Mouse (Mus musculus) limb, embryonic 14.5 days (tissue): ENCODE results near the gene Xdh. TPM values are rescaled to one million over a fixed set of nuclear protein-coding genes. Genes with fewer than 3 reads are reported as not detected.
"Not testable (repeated sequence)": the region's sequence is repeated elsewhere in the genome, so short reads cannot be mapped to it uniquely, and the experiment has no call there.

ENCODE experiments used
- ATAC-seq: fragments of 200-750 bp; cut with Nextera tagmentation; 2 replicates; pipeline ENCODE4 v1.8.0; 2017; ENCODE audit warnings: low read depth, moderate number of reproducible peaks, moderate TSS enrichment; ENCODE audit not compliant: low FRiP score
- DNase-seq: peaks from one replicate; pipeline ENCODE4 v3.0.0-alpha.2; 2015; ENCODE audit warnings: low spot score
- H3K27ac ChIP-seq: fragments of 300-500 bp; sonication (generic); replicated peaks from 2 replicates; pipeline ENCODE4 v1.5.1; 2014; ENCODE audit warnings: low read depth, mild to moderate bottlenecking, low read length, moderate library complexity, mixed read lengths
- H3K27me3 ChIP-seq: fragments of 300-500 bp; sonication (generic); 2 replicates; pipeline ENCODE4 v1.6.1; 2014; ENCODE audit warnings: low read length, mixed read lengths; ENCODE audit not compliant: control insufficient read depth, insufficient read depth
- H3K36me3 ChIP-seq: fragments of 300-500 bp; sonication (generic); 2 replicates; pipeline ENCODE4 v1.6.1; 2014; ENCODE audit warnings: mild to moderate bottlenecking, low read length, moderate library complexity, mixed read lengths; ENCODE audit not compliant: control insufficient read depth, insufficient read depth
- H3K4me1 ChIP-seq: fragments of 300-500 bp; sonication (generic); 2 replicates; pipeline ENCODE4 v1.6.1; 2014; ENCODE audit warnings: antibody characterized with exemption, low read length, mixed read lengths; ENCODE audit not compliant: control insufficient read depth, insufficient read depth
- H3K4me2 ChIP-seq: fragments of 300-500 bp; sonication (generic); replicated peaks from 2 replicates; pipeline ENCODE4 v1.6.1; 2014; ENCODE audit warnings: low read depth, mild to moderate bottlenecking, low read length, moderate library complexity; ENCODE audit not compliant: severe bottlenecking
- H3K4me3 ChIP-seq: fragments of 300-500 bp; sonication (generic); replicated peaks from 2 replicates; pipeline ENCODE4 v1.5.1; 2014; ENCODE audit warnings: low read length
- H3K9ac ChIP-seq: fragments of 300-500 bp; sonication (generic); 2 replicates; pipeline ENCODE4 v1.6.1; 2014; ENCODE audit warnings: mild to moderate bottlenecking, low read depth, low read length, moderate library complexity; ENCODE audit not compliant: severe bottlenecking
- H3K9me3 ChIP-seq: fragments of 300-500 bp; sonication (generic); 2 replicates; pipeline ENCODE4 v1.6.1; 2016; ENCODE audit warnings: low read length; ENCODE audit not compliant: control insufficient read depth
- POLR2A ChIP-seq: fragments of 200-500 bp; IDR thresholded peaks from 2 replicates; pipeline ENCODE4 v1.8.0; 2012; ENCODE audit warnings: inconsistent platforms, mild to moderate bottlenecking, moderate library complexity, borderline replicate concordance; ENCODE audit not compliant: insufficient read depth, insufficient read length; ENCODE audit errors: extremely low read depth
- WGBS: fragments of 180-500 bp; shearing (Covaris S2); extraction: QIAGEN DNeasy Blood & Tissue Kit; methylation state at CpG from one replicate; pipeline ENCODE4 v1.1.7; 2014; 5-methylcytosine and 5-hydroxymethylcytosine counted together
- polyA plus RNA-seq, 2 experiments: library from polyadenylated mRNA; depleted of rRNA in 1 of 2; stranded (reverse) in 1 of 2; unstranded in 1 of 2; fragments of >200 nt; fragmentation: Nextera tagmentation in 1 of 2; extraction: Ambion mirVana in 1 of 2; gene quantifications; 2 replicates each; pipeline versions ENCODE4 v1.2.1 to v1.2.3; 2012 to 2014

Gene Xdh
- polyA plus RNA-seq, 2 experiments: 0.72 to 1.1 TPM

GRCm38 (mm10) chr17:73847399-73847798, 102.6 kb downstream of the Xdh start:
- Histone ChIP-seq H3K36me3 (no peaks in the 10 kb centered on the region), H3K27me3 (no peaks in the 10 kb centered on the region), H3K9me3 (no peaks in the 10 kb centered on the region), H3K4me1 (no peaks in the 10 kb centered on the region), H3K4me2 (no peak overlapping the region), H3K27ac (no peak overlapping the region), H3K9ac (no peak overlapping the region), H3K4me3 (no peak overlapping the region)
- WGBS: 74% methylated on average over 1 of the region's 1 CpGs
- TF ChIP-seq POLR2A: no peak
- DNase-seq (no peak), ATAC-seq (no peak)

- Histone ChIP-seq H3K4me3 (no peak overlapping the region), H3K27ac (no peak overlapping the region), H3K9ac (no peak overlapping the region), H3K9me3 (no peaks in the 10 kb centered on the region), H3K4me1 (no peaks in the 10 kb centered on the region), H3K4me2 (no peak overlapping the region), H3K36me3 (no peaks in the 10 kb centered on the region), H3K27me3 (no peaks in the 10 kb centered on the region)
- ATAC-seq (no peak), DNase-seq (no peak)
- no peak for TF ChIP-seq POLR2A
- 73% methylated on average over 3 of the region's 3 CpGs for WGBS
Measured at GRCm38 (mm10) chr17:73845632-73846031, 104.4 kb downstream of the Xdh start.

GRCm38 (mm10) chr17:73842963-73843362, 107.0 kb downstream of the Xdh start:
- 59% methylated on average over 1 of the region's 1 CpGs for WGBS
- Histone ChIP-seq H3K27me3 (no peaks in the 10 kb centered on the region), H3K9me3 (no peaks in the 10 kb centered on the region), H3K4me2 (no peak overlapping the region), H3K27ac (no peak overlapping the region), H3K9ac (no peak overlapping the region), H3K4me3 (no peak overlapping the region), H3K4me1 (no peaks in the 10 kb centered on the region), H3K36me3 (no peaks in the 10 kb centered on the region)
- DNase-seq: no peak
- ATAC-seq: no peak
- no peak for TF ChIP-seq POLR2A

GRCm38 (mm10) chr17:73839876-73840275, 110.1 kb downstream of the Xdh start:
- not testable (repeated sequence) for H3K27me3 ChIP-seq, H3K9ac ChIP-seq, H3K36me3 ChIP-seq, ATAC-seq, DNase-seq, H3K27ac ChIP-seq, H3K4me3 ChIP-seq, H3K4me1 ChIP-seq, H3K9me3 ChIP-seq, H3K4me2 ChIP-seq
- 50% methylated on average over 1 of the region's 1 CpGs for WGBS

- ATAC-seq (no peak), DNase-seq (no peak)
- Histone ChIP-seq H3K9ac (no peak overlapping the region), H3K27me3 (no peaks in the 10 kb centered on the region), H3K9me3 (no peaks in the 10 kb centered on the region), H3K36me3 (no peaks in the 10 kb centered on the region), H3K4me3 (no peak overlapping the region), H3K4me1 (no peaks in the 10 kb centered on the region), H3K27ac (no peak overlapping the region), H3K4me2 (no peak overlapping the region)
- 63% methylated on average over 3 of the region's 3 CpGs for WGBS
- no peak for TF ChIP-seq POLR2A
Measured at GRCm38 (mm10) chr17:73839086-73839835, 110.7 kb downstream of the Xdh start.
